Mouse (Mus musculus) liver, embryonic 14.5 days (tissue): ENCODE results near the gene Scube2. TPM values are rescaled to one million over a fixed set of nuclear protein-coding genes. Genes with fewer than 3 reads are reported as not detected.

Experiments
- ATAC-seq: fragments of 200-750 bp; cut with Nextera tagmentation; 2 replicates; pipeline ENCODE4 v1.8.0; 2017; ENCODE audit warnings: moderate number of reproducible peaks, mild to moderate bottlenecking, moderate library complexity; ENCODE audit not compliant: insufficient read depth
- DNase-seq, 3 experiments: peaks; one replicate each; pipeline ENCODE4 v3.0.0-alpha.2; 2012 to 2013; ENCODE audit warnings: low read depth in 3 of 3, low spot score in 3 of 3
- H3K27ac ChIP-seq: fragments of 300-500 bp; sonication (generic); 2 replicates; pipeline ENCODE4 v1.5.1; 2014; ENCODE audit warnings: moderate library complexity, mild to moderate bottlenecking, control low read depth, inconsistent platforms
- H3K27me3 ChIP-seq: fragments of 300-500 bp; sonication (generic); 2 replicates; pipeline ENCODE4 v1.6.1; 2014; ENCODE audit warnings: mild to moderate bottlenecking, low read length, moderate library complexity; ENCODE audit not compliant: control insufficient read depth, insufficient read depth
- H3K36me3 ChIP-seq: fragments of 300-500 bp; sonication (generic); replicated peaks from 2 replicates; pipeline ENCODE4 v1.6.1; 2014; ENCODE audit warnings: low read depth; ENCODE audit not compliant: control insufficient read depth, insufficient read depth
- H3K4me1 ChIP-seq, 2 experiments: fragments of 200-500 bp in 1 of 2; fragments of 300-500 bp in 1 of 2; sonication (generic) in 1 of 2; replicated peaks; 2 replicates each; pipeline ENCODE4 v1.6.1; 2012 to 2014; ENCODE audit warnings: antibody characterized with exemption in 1 of 2, inconsistent platforms in 1 of 2, low read length in 1 of 2; ENCODE audit not compliant: control insufficient read depth in 2 of 2, insufficient read depth in 2 of 2
- H3K4me2 ChIP-seq: fragments of 300-500 bp; sonication (generic); 2 replicates; pipeline ENCODE4 v1.6.1; 2014; ENCODE audit warnings: low read depth, mild to moderate bottlenecking, control low read depth, moderate library complexity
- H3K4me3 ChIP-seq, 2 experiments: fragments of 200-500 bp in 1 of 2; fragments of 300-500 bp in 1 of 2; sonication (generic) in 1 of 2; 2 replicates each; pipeline ENCODE4 v1.5.1; 2012 to 2014; ENCODE audit warnings: low read depth in 2 of 2, low read length in 2 of 2, mild to moderate bottlenecking in 2 of 2, control low read depth in 1 of 2, inconsistent platforms in 1 of 2, moderate library complexity in 1 of 2; ENCODE audit not compliant: insufficient read depth in 1 of 2
- H3K9ac ChIP-seq: fragments of 300-500 bp; sonication (generic); replicated peaks from 2 replicates; pipeline ENCODE4 v1.6.1; 2014; ENCODE audit warnings: mild to moderate bottlenecking, control low read depth, moderate library complexity
- H3K9me3 ChIP-seq: fragments of 300-500 bp; sonication (generic); 2 replicates; pipeline ENCODE4 v1.6.1; 2016; ENCODE audit warnings: low read length, mixed read lengths; ENCODE audit not compliant: control insufficient read depth
- CTCF ChIP-seq: IDR thresholded peaks from 2 replicates; pipeline ENCODE4 v1.5.1; 2016; ENCODE audit warnings: antibody characterized with exemption, low read depth, control low read depth
- EP300 ChIP-seq: IDR thresholded peaks from 2 replicates; pipeline ENCODE4 v1.6.1; 2016; ENCODE audit warnings: antibody characterized with exemption, low read depth
- WGBS: fragments of 180-500 bp; shearing (Covaris S2); extraction: QIAGEN DNeasy Blood & Tissue Kit; methylation state at CpG from one replicate; pipeline ENCODE4 v1.1.7; 2014; ENCODE audit not compliant: insufficient replicate concordance; 5-methylcytosine and 5-hydroxymethylcytosine counted together
- polyA plus RNA-seq, 2 experiments: library from polyadenylated mRNA; depleted of rRNA in 1 of 2; stranded (reverse) in 1 of 2; unstranded in 1 of 2; fragments of >200 nt; fragmentation: Nextera tagmentation in 1 of 2; extraction: Ambion mirVana in 1 of 2; gene quantifications; 2 replicates each; pipeline versions ENCODE4 v1.2.1 to v1.2.3; 2012 to 2014

Scube2 gene
- polyA plus RNA-seq, 2 experiments: 0.01 to 0.03 TPM

DNA sequence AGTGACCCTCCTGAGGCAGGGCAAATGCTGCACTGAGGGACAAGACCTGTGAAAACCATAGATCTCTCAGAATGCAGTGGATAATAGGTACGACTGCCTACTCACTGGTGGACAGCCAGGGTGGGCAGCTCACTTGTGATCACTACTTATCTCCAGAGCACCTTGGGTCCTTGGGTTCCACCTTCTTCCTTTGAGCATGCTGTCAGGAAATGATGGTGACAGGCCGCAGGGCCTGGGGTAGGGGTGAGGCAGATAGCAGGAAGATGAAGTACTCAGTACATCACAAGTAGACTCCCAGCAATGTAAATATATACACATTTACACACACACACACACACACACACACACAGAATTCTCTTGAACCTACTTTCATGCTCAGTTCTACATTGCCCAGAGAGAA, 77.6 kb downstream of the Scube2 start:
- H3K4me1 ChIP-seq: peaks cover 0 to 2% of the 10 kb centered on the region in 2 experiments; a peak in 1 of 4 replicates
- H3K27me3 ChIP-seq: peaks cover 9% of the 10 kb centered on the region
- H3K27ac ChIP-seq: no peak overlapping the region
- H3K4me3 ChIP-seq: no peak overlapping the region
- WGBS: 7% methylated on average over 2 of the region's 2 CpGs
- H3K9me3 ChIP-seq: no peaks in the 10 kb centered on the region
- DNase-seq: no peak
- H3K36me3 ChIP-seq: no peaks in the 10 kb centered on the region
- ATAC-seq: no peak
- no peak overlapping the region for H3K9ac ChIP-seq
- no peak for TF ChIP-seq CTCF
- no peak for TF ChIP-seq EP300
- H3K4me2 ChIP-seq: no peak overlapping the region

DNA sequence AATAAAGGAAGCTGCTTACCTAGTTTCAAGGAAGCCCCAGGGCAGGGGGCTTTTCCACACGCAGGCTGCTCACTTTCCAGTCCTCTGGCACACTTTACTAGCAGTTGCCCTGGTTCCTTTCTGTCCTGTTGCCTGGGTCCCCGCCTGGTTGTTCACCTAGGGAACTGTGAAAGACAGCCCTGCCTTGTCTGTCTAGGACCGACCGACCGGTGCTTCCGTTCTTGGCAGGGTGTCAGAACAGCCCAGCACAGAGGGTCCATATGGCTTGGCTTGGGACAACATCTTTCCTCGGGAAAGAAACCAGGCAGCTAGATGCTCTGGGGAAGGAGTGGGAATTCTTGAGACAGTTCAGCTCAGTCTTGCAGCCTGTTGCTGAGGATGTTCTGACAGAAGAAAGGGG, 82.2 kb downstream of the Scube2 start:
- ATAC-seq (no peak), DNase-seq (no peak)
- peaks cover 4 to 7% of the 10 kb centered on the region in 2 experiments; a peak in 3 of 4 replicates for H3K4me1 ChIP-seq
- no peaks in the 10 kb centered on the region for H3K9me3 ChIP-seq
- H3K27ac ChIP-seq: no peak overlapping the region
- no peak overlapping the region for H3K9ac ChIP-seq
- WGBS: 52% methylated on average over 7 of the region's 7 CpGs
- no peaks in the 10 kb centered on the region for H3K36me3 ChIP-seq
- no peak overlapping the region for H3K4me3 ChIP-seq
- no peak overlapping the region for H3K4me2 ChIP-seq
- H3K27me3 ChIP-seq: peaks cover 50% of the 10 kb centered on the region
- no peak for TF ChIP-seq CTCF
- no peak for TF ChIP-seq EP300

DNA sequence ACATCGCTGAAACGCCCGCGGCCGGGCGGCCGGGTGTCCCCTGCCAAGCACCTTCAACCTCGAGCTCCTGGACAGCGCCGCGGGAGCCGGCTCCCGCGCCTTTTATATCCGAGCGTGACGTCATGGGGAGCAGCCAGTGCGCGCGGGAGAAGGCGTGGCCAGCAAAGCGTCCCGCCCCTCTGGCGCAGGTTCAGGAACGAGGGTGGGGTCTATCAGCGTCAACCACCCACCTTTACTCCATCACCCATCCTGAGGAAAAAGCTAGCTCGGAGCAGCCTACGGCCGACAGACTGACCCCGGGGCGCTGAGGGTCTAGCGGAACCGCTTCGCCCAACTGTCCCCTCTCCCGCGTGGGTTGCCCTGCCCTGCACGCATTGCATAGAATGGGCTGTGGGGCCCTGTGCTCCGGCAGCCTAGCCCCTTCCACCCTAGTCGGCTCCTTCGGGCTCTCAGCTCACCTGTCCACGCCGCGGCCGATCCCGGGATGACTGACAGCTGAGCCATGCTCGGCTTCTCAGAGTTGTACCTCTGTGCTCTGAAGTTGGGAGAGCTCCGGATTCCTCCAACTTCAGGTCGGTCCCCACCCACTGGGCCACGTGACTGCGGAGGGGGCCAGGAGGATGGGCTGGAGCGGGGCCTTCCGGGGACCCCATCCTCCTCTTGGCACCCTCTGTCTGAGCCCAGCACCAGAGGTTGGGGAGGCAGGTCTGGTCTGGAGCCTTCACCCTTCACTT, 83.8 kb downstream of the Scube2 start, which contains the start of gene Nrip3:
Gene Nrip3 (minus strand): TSS at position 556 of the 734 bp plus-strand sequence.
- Histone ChIP-seq H3K4me3 (peak within 1 kb of the TSS; percentile 45 to 50), H3K4me2 (peak within 1 kb of the TSS; percentile 72), H3K4me1 (peaks cover 2 to 7% of the 10 kb centered on the region in 2 experiments; a peak in 3 of 4 replicates), H3K9me3 (no peaks in the 10 kb centered on the region), H3K27ac (no peak within 1 kb of the TSS), H3K36me3 (no peaks in the 10 kb centered on the region), H3K9ac (no peak within 1 kb of the TSS; the same call in 1 of the 2 replicates), H3K27me3 (peaks cover 52% of the 10 kb centered on the region)
- DNase-seq (peak; percentile 56 to 61 (median 57)), ATAC-seq (peak; percentile 86)
- no peak for TF ChIP-seq EP300
- TF ChIP-seq CTCF: no peak
- 3% methylated on average over 52 of the region's 52 CpGs for WGBS

DNA sequence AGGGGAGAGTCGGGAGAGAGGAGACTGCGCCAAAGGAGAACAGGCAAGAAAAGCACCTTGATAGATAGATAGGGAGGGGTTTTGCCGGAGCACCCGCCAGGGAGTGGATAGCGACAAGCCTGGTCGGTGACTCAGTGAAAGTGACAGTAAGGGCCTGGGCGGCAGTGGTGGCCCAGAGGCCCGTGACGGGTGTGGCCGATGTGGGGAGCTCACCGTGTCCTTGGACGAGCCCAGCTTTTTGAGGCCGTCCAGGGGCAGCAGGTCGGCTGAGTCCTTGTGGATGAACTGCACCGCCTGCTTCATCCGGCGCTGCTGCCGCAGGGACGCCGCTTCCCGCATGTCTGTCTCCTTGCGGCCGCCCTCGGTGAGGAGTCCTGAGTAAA, 84.4 kb downstream of the Scube2 start:
- Histone ChIP-seq H3K4me3 (peak overlapping the region; percentile 26 to 50), H3K4me2 (peak overlapping the region; percentile 72), H3K27me3 (peaks cover 52% of the 10 kb centered on the region), H3K9ac (no peak overlapping the region; the same call in 1 of the 2 replicates), H3K36me3 (no peaks in the 10 kb centered on the region), H3K9me3 (no peaks in the 10 kb centered on the region), H3K4me1 (peaks cover 2 to 7% of the 10 kb centered on the region in 2 experiments; a peak in 3 of 4 replicates), H3K27ac (no peak overlapping the region)
- DNase-seq (peak in 2 of 3 experiments; percentile 17 to 51), ATAC-seq (peak; percentile 77)
- 1% methylated on average over 24 of the region's 24 CpGs for WGBS
- TF ChIP-seq CTCF (no peak), EP300 (no peak)

DNA sequence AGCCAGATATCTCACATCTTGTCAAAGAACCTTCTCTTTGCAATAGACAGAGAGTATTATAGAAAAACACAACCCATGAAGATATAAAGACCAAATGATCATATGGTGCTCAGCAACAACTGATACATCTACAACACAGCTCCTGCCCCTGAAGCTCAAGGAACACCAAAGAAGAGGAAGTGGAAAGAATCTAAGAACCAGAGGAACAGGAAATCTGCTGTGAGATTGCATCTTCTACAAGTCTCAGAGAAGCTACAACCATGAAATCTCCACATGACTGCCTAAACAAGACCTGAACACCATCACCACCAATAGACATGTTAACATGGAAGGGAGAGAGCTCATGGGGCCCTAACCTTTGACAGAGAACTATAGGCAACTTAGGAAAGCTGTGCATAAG, 93.2 kb downstream of the Scube2 start:
- Histone ChIP-seq H3K36me3 (no peaks in the 10 kb centered on the region), H3K4me2 (no peak overlapping the region), H3K4me3 (no peak overlapping the region), H3K9ac (no peak overlapping the region), H3K27ac (no peak overlapping the region), H3K9me3 (no peaks in the 10 kb centered on the region), H3K4me1 (peaks cover 21% of the 10 kb centered on the region in 2 experiments), H3K27me3 (no peaks in the 10 kb centered on the region)
- DNase-seq: no peak
- ATAC-seq: no peak
- TF ChIP-seq EP300: no peak
- TF ChIP-seq CTCF: no peak
